Comparison of ENCODE assay signal across 13 mouse cellular contexts in the genomic region with DNA sequence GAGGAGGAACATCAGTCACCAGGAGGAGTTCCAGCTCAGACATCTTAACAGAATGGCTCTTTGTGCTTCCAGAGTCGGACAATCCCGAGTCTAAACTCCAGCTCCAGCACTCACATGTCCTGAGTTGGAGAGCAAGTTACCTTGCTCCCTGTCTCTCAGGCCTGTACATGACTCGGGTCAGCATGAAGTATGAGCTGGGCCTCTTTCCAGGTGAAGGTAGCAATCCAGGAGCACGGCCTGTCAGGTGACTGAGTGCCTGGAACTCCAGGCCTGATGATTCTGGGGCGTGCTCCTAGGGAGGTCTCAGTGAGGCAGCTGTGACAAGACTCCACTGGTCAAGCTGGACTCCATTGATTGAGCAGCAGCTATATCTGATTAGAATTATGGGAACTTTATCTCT.
"Had no signal": no experiment of that assay in that cellular context is flagged by ENCODE, and none has a peak within 500 bp of the region (broad histone marks: within the 10 kb centered on the region; RNA-seq: fewer than 3 reads in every experiment).

No protein-coding gene starts in this region.

- H3K9ac ChIP-seq: limb, embryonic 13.5 days; liver, embryonic 15.5 days; lung, embryonic 14.5 days; midbrain, embryonic 13.5 days; stomach, embryonic 15.5 days had no signal

- H3K4me3 ChIP-seq: limb, embryonic 13.5 days; liver, embryonic 15.5 days; midbrain, embryonic 13.5 days; stomach, embryonic 15.5 days had no signal

- H3K4me1 ChIP-seq: midbrain, embryonic 13.5 days; stomach, embryonic 15.5 days had no signal

- H3K36me3 ChIP-seq: limb, embryonic 13.5 days; midbrain, embryonic 13.5 days; stomach, embryonic 15.5 days had no signal

- H3K27me3 ChIP-seq: limb, embryonic 13.5 days; liver, embryonic 15.5 days; midbrain, embryonic 13.5 days; stomach, embryonic 15.5 days had no signal

- DNase-seq: left cerebral cortex, postnatal 4 days; lung, embryonic 14.5 days; lung, postnatal 10 days; right cerebral cortex, postnatal 14 days; thymus, adult 18-20 months; thymus, postnatal 14 days had no signal

- H3K9me3 ChIP-seq: limb, embryonic 13.5 days; liver, embryonic 15.5 days; midbrain, embryonic 13.5 days; stomach, embryonic 15.5 days had no signal

- ATAC-seq: hindbrain, embryonic 16.5 days; inflammation-experienced regulatory T-cells, adult 6 months; midbrain, embryonic 13.5 days had no signal

- H3K27ac ChIP-seq: limb, embryonic 13.5 days; liver, embryonic 15.5 days; midbrain, embryonic 13.5 days; stomach, embryonic 15.5 days had no signal

- H3K4me2 ChIP-seq: limb, embryonic 13.5 days; liver, embryonic 11.5 days; liver, embryonic 15.5 days; lung, embryonic 14.5 days; midbrain, embryonic 13.5 days; stomach, embryonic 15.5 days had no signal
